Mouse (Mus musculus) neural tube, embryonic 14.5 days (tissue): ENCODE measurements around the gene Arhgef17. TPM values are rescaled to one million over a fixed set of nuclear protein-coding genes. Genes with fewer than 3 reads are reported as not detected.

Experiments
- ATAC-seq: fragments of 200-750 bp; cut with Nextera tagmentation; 2 replicates; pipeline ENCODE4 v1.8.0; 2017; ENCODE audit warnings: low read depth, mild to moderate bottlenecking, moderate TSS enrichment, moderate library complexity
- H3K27ac ChIP-seq: fragments of 300-500 bp; sonication (generic); 2 replicates; pipeline ENCODE4 v1.5.1; 2014; ENCODE audit warnings: low read depth, mild to moderate bottlenecking, control low read depth, low read length, moderate library complexity, mixed read lengths
- H3K27me3 ChIP-seq: fragments of 300-500 bp; sonication (generic); 2 replicates; pipeline ENCODE4 v1.6.1; 2014; ENCODE audit warnings: low read length; ENCODE audit not compliant: control insufficient read depth, insufficient read depth
- H3K36me3 ChIP-seq: fragments of 300-500 bp; sonication (generic); 2 replicates; pipeline ENCODE4 v1.6.1; 2014; ENCODE audit warnings: low read length, mixed read lengths; ENCODE audit not compliant: control insufficient read depth, insufficient read depth
- H3K4me1 ChIP-seq: fragments of 300-500 bp; sonication (generic); 2 replicates; pipeline ENCODE4 v1.6.1; 2014; ENCODE audit warnings: low read length; ENCODE audit not compliant: control insufficient read depth, insufficient read depth
- H3K4me2 ChIP-seq: fragments of 300-500 bp; sonication (generic); 2 replicates; pipeline ENCODE4 v1.6.1; 2014; ENCODE audit warnings: mild to moderate bottlenecking, low read depth, low read length, control low read depth
- H3K4me3 ChIP-seq: fragments of 300-500 bp; sonication (generic); 2 replicates; pipeline ENCODE4 v1.5.1; 2014; ENCODE audit warnings: low read depth, low read length, control low read depth, mixed read lengths
- H3K9ac ChIP-seq: fragments of 300-500 bp; sonication (generic); replicated peaks from 2 replicates; pipeline ENCODE4 v1.6.1; 2014; ENCODE audit warnings: low read depth, mild to moderate bottlenecking, control low read depth, low read length, mixed read lengths
- H3K9me3 ChIP-seq: fragments of 300-500 bp; sonication (generic); 2 replicates; pipeline ENCODE4 v1.6.1; 2016; ENCODE audit warnings: low read length; ENCODE audit not compliant: control insufficient read depth
- WGBS: fragments of 180-500 bp; shearing (Covaris S2); extraction: QIAGEN DNeasy Blood & Tissue Kit; methylation state at CpG from one replicate; pipeline ENCODE4 v1.1.7; 2014; 5-methylcytosine and 5-hydroxymethylcytosine counted together
- polyA plus RNA-seq: library from polyadenylated mRNA; unstranded; fragments of >200 nt; fragmentation: Nextera tagmentation; extraction: Ambion mirVana; gene quantifications from 2 replicates; pipeline ENCODE4 v1.2.1, GENCODE M21; 2014

Arhgef17 gene
- polyA plus RNA-seq, 1 experiment from 2014 or later = 12.1 TPM

GRCm38 (mm10) chr7:100881531-100881930, 50.4 kb downstream of the Arhgef17 start:
- Histone ChIP-seq H3K36me3 (peaks cover 21% of the 10 kb centered on the region; the same call in 1 of the 2 replicates), H3K9me3 (no peaks in the 10 kb centered on the region), H3K9ac (no peak overlapping the region), H3K4me3 (no peak overlapping the region), H3K27ac (no peak overlapping the region), H3K27me3 (no peaks in the 10 kb centered on the region), H3K4me2 (no peak overlapping the region), H3K4me1 (no peaks in the 10 kb centered on the region)
- no peak for ATAC-seq
- WGBS = 89% methylated on average over 9 of the region's 9 CpGs

- no peak overlapping the region for H3K4me2 ChIP-seq
Measured at GRCm38 (mm10) chr7:100879595-100879994, 52.3 kb downstream of the Arhgef17 start.

GRCm38 (mm10) chr7:100876771-100877170, 55.1 kb downstream of the Arhgef17 start:
- WGBS = 93% methylated on average over 9 of the region's 9 CpGs
- Histone ChIP-seq H3K4me2 (no peak overlapping the region), H3K36me3 (peaks cover 12% of the 10 kb centered on the region; the same call in 1 of the 2 replicates), H3K9ac (no peak overlapping the region), H3K27ac (no peak overlapping the region), H3K27me3 (no peaks in the 10 kb centered on the region), H3K4me1 (no peaks in the 10 kb centered on the region), H3K4me3 (no peak overlapping the region), H3K9me3 (no peaks in the 10 kb centered on the region)
- ATAC-seq = no peak

More at GRCm38 (mm10) chr7:100879595-100879994, 52.3 kb downstream of the Arhgef17 start:
- peaks cover 22% of the 10 kb centered on the region; the same call in 1 of the 2 replicates for H3K36me3 ChIP-seq
- no peaks in the 10 kb centered on the region for H3K9me3 ChIP-seq
- ATAC-seq = no peak
- H3K27me3 ChIP-seq = no peaks in the 10 kb centered on the region
- no peaks in the 10 kb centered on the region for H3K4me1 ChIP-seq
- no peak overlapping the region for H3K27ac ChIP-seq
- no peak overlapping the region for H3K4me3 ChIP-seq
- no peak overlapping the region for H3K9ac ChIP-seq
- 24% methylated on average over 20 of the region's 20 CpGs for WGBS

- ATAC-seq = no peak
- WGBS = 91% methylated on average over 13 of the region's 13 CpGs
- Histone ChIP-seq H3K36me3 (peaks cover 12% of the 10 kb centered on the region; the same call in 1 of the 2 replicates), H3K4me2 (no peak overlapping the region), H3K27ac (no peak overlapping the region), H3K4me3 (no peak overlapping the region), H3K9me3 (no peaks in the 10 kb centered on the region), H3K4me1 (no peaks in the 10 kb centered on the region), H3K27me3 (no peaks in the 10 kb centered on the region), H3K9ac (no peak overlapping the region)
Measured at GRCm38 (mm10) chr7:100876293-100876692, 55.6 kb downstream of the Arhgef17 start.

GRCm38 (mm10) chr7:100875822-100876221, 56.1 kb downstream of the Arhgef17 start:
- WGBS = 67% methylated on average over 1 of the region's 1 CpGs
- Histone ChIP-seq H3K27me3 (no peaks in the 10 kb centered on the region), H3K9me3 (no peaks in the 10 kb centered on the region), H3K4me3 (no peak overlapping the region), H3K4me2 (no peak overlapping the region), H3K4me1 (no peaks in the 10 kb centered on the region), H3K9ac (no peak overlapping the region), H3K36me3 (peaks cover 12% of the 10 kb centered on the region; the same call in 1 of the 2 replicates), H3K27ac (no peak overlapping the region)
- ATAC-seq = no peak

- Histone ChIP-seq H3K9ac (no peak overlapping the region), H3K36me3 (peaks cover 12% of the 10 kb centered on the region; the same call in 1 of the 2 replicates), H3K4me3 (no peak overlapping the region), H3K27ac (no peak overlapping the region), H3K27me3 (no peaks in the 10 kb centered on the region), H3K9me3 (no peaks in the 10 kb centered on the region), H3K4me1 (no peaks in the 10 kb centered on the region), H3K4me2 (no peak overlapping the region)
- WGBS = 94% methylated on average over 13 of the region's 13 CpGs
- no peak for ATAC-seq
Measured at GRCm38 (mm10) chr7:100873197-100873596, 58.7 kb downstream of the Arhgef17 start.

GRCm38 (mm10) chr7:100871892-100872291, 60.0 kb downstream of the Arhgef17 start:
- ATAC-seq = no peak
- Histone ChIP-seq H3K9me3 (no peaks in the 10 kb centered on the region), H3K4me1 (no peaks in the 10 kb centered on the region), H3K9ac (no peak overlapping the region), H3K4me2 (no peak overlapping the region), H3K27me3 (no peaks in the 10 kb centered on the region), H3K36me3 (peaks cover 12% of the 10 kb centered on the region; the same call in 1 of the 2 replicates), H3K4me3 (no peak overlapping the region), H3K27ac (no peak overlapping the region)
- 87% methylated on average over 5 of the region's 5 CpGs for WGBS

- no peaks in the 10 kb centered on the region for H3K4me1 ChIP-seq
- H3K9me3 ChIP-seq = no peaks in the 10 kb centered on the region
- H3K4me2 ChIP-seq = no peak overlapping the region
- H3K4me3 ChIP-seq = no peak overlapping the region
- no peak overlapping the region for H3K9ac ChIP-seq
- H3K27me3 ChIP-seq = no peaks in the 10 kb centered on the region
- H3K36me3 ChIP-seq = peaks cover 9% of the 10 kb centered on the region; the same call in 1 of the 2 replicates
- WGBS = 91% methylated on average over 4 of the region's 4 CpGs
- no peak overlapping the region for H3K27ac ChIP-seq
- no peak for ATAC-seq
Measured at GRCm38 (mm10) chr7:100871355-100871754, 60.6 kb downstream of the Arhgef17 start.

- Histone ChIP-seq H3K9me3 (no peaks in the 10 kb centered on the region), H3K9ac (no peak overlapping the region), H3K4me2 (no peak overlapping the region), H3K36me3 (peaks cover 5% of the 10 kb centered on the region; the same call in 1 of the 2 replicates), H3K4me1 (no peaks in the 10 kb centered on the region), H3K27ac (no peak overlapping the region), H3K27me3 (no peaks in the 10 kb centered on the region), H3K4me3 (no peak overlapping the region)
- 90% methylated on average over 8 of the region's 8 CpGs for WGBS
- ATAC-seq = no peak
Measured at GRCm38 (mm10) chr7:100869877-100870629, 61.9 kb downstream of the Arhgef17 start.
